Mouse (Mus musculus): Measurements from ENCODE around the gene Cp. TPM values are rescaled to one million over a fixed set of nuclear protein-coding genes. Genes with fewer than 3 reads are reported as not detected.

Gene Cp
- polyA plus RNA-seq, 1 experiment from 2014 or later = 6.3 TPM

- H3K4me2 ChIP-seq (ENCODE audit: low read length) = no peak overlapping the region
- no peak for ATAC-seq (replicated peaks; ENCODE audit: low FRiP score, low read depth)
- H3K9ac ChIP-seq (ENCODE audit: low read depth, low read length) = no peak overlapping the region
- no peaks in the 10 kb centered on the region for H3K9me3 ChIP-seq (replicated peaks; ENCODE audit: low read length)
- WGBS = 67% methylated on average over 3 of the region's 3 CpGs
- no peaks in the 10 kb centered on the region for H3K27me3 ChIP-seq (ENCODE audit: insufficient read depth, low read length)
- no peak for TF ChIP-seq CTCF (IDR thresholded peaks at IDR 0.05; ENCODE audit: low read depth)
- no peak overlapping the region for H3K4me3 ChIP-seq (replicated peaks; ENCODE audit: low read depth, low read length)
- H3K27ac ChIP-seq = no peak overlapping the region
- H3K4me1 ChIP-seq (replicated peaks; ENCODE audit: insufficient read depth, low read length) = no peaks in the 10 kb centered on the region
- no peaks in the 10 kb centered on the region for H3K36me3 ChIP-seq (ENCODE audit: insufficient read depth, low read length)
- no peak for DNase-seq (ENCODE audit: low spot score)
Measured at GRCm38 (mm10) chr3:19960570-19961114, 3.8 kb downstream of the Cp start.

- 77% methylated on average over 2 of the region's 2 CpGs for WGBS
- no peak for TF ChIP-seq CTCF (IDR thresholded peaks at IDR 0.05; ENCODE audit: low read depth)
- no peak overlapping the region for H3K9ac ChIP-seq (ENCODE audit: low read depth, low read length)
- no peak overlapping the region for H3K27ac ChIP-seq
- DNase-seq (ENCODE audit: low spot score) (no peak), ATAC-seq (replicated peaks; ENCODE audit: low FRiP score, low read depth) (no peak)
- no peaks in the 10 kb centered on the region for H3K4me1 ChIP-seq (replicated peaks; ENCODE audit: insufficient read depth, low read length)
- H3K36me3 ChIP-seq (ENCODE audit: insufficient read depth, low read length) = no peaks in the 10 kb centered on the region
- H3K4me2 ChIP-seq (ENCODE audit: low read length) = no peak overlapping the region
- no peaks in the 10 kb centered on the region for H3K27me3 ChIP-seq (ENCODE audit: insufficient read depth, low read length)
- H3K9me3 ChIP-seq (replicated peaks; ENCODE audit: low read length) = no peaks in the 10 kb centered on the region
- no peak overlapping the region for H3K4me3 ChIP-seq (replicated peaks; ENCODE audit: low read depth, low read length)
Measured at GRCm38 (mm10) chr3:19961341-19961740, 4.5 kb downstream of the Cp start.

- no peak for DNase-seq (ENCODE audit: low spot score)
- Histone ChIP-seq H3K9me3 (replicated peaks; ENCODE audit: low read length) (no peaks in the 10 kb centered on the region), H3K27me3 (ENCODE audit: insufficient read depth, low read length) (no peaks in the 10 kb centered on the region), H3K4me1 (replicated peaks; ENCODE audit: insufficient read depth, low read length) (no peaks in the 10 kb centered on the region), H3K4me3 (replicated peaks; ENCODE audit: low read depth, low read length) (no peak overlapping the region), H3K27ac (no peak overlapping the region), H3K4me2 (ENCODE audit: low read length) (no peak overlapping the region), H3K36me3 (ENCODE audit: insufficient read depth, low read length) (no peaks in the 10 kb centered on the region), H3K9ac (ENCODE audit: low read depth, low read length) (no peak overlapping the region)
- TF ChIP-seq CTCF (IDR thresholded peaks at IDR 0.05; ENCODE audit: low read depth) = no peak
- 66% methylated on average over 3 of the region's 3 CpGs for WGBS
- no peak for ATAC-seq (replicated peaks; ENCODE audit: low FRiP score, low read depth)
Measured at GRCm38 (mm10) chr3:19962769-19963513, 6.1 kb downstream of the Cp start.

GRCm38 (mm10) chr3:19964625-19965188 lies 7.9 kb downstream of the Cp start:
- Histone ChIP-seq H3K9me3 (replicated peaks; ENCODE audit: low read length) (no peaks in the 10 kb centered on the region), H3K36me3 (ENCODE audit: insufficient read depth, low read length) (no peaks in the 10 kb centered on the region), H3K4me1 (replicated peaks; ENCODE audit: insufficient read depth, low read length) (no peaks in the 10 kb centered on the region), H3K4me3 (replicated peaks; ENCODE audit: low read depth, low read length) (no peak overlapping the region), H3K9ac (ENCODE audit: low read depth, low read length) (no peak overlapping the region), H3K27ac (no peak overlapping the region), H3K4me2 (ENCODE audit: low read length) (no peak overlapping the region), H3K27me3 (ENCODE audit: insufficient read depth, low read length) (no peaks in the 10 kb centered on the region)
- no peak for ATAC-seq (replicated peaks; ENCODE audit: low FRiP score, low read depth)
- 75% methylated on average over 2 of the region's 2 CpGs for WGBS
- TF ChIP-seq CTCF (IDR thresholded peaks at IDR 0.05; ENCODE audit: low read depth) = no peak
- DNase-seq (ENCODE audit: low spot score) = no peak

- ATAC-seq (replicated peaks; ENCODE audit: low FRiP score, low read depth) = no peak
- no peak overlapping the region for H3K4me2 ChIP-seq (ENCODE audit: low read length)
- no peak overlapping the region for H3K9ac ChIP-seq (ENCODE audit: low read depth, low read length)
- WGBS = 86% methylated on average over 5 of the region's 5 CpGs
- no peak overlapping the region for H3K27ac ChIP-seq
- no peak for TF ChIP-seq CTCF (IDR thresholded peaks at IDR 0.05; ENCODE audit: low read depth)
- H3K36me3 ChIP-seq (ENCODE audit: insufficient read depth, low read length) = no peaks in the 10 kb centered on the region
- H3K4me3 ChIP-seq (replicated peaks; ENCODE audit: low read depth, low read length) = no peak overlapping the region
- H3K4me1 ChIP-seq (replicated peaks; ENCODE audit: insufficient read depth, low read length) = no peaks in the 10 kb centered on the region
- H3K27me3 ChIP-seq (ENCODE audit: insufficient read depth, low read length) = no peaks in the 10 kb centered on the region
- DNase-seq (ENCODE audit: low spot score) = no peak
- no peaks in the 10 kb centered on the region for H3K9me3 ChIP-seq (replicated peaks; ENCODE audit: low read length)
Measured at GRCm38 (mm10) chr3:19965239-19965638, 8.4 kb downstream of the Cp start.

GRCm38 (mm10) chr3:19966072-19966471 lies 9.2 kb downstream of the Cp start:
- H3K4me3 ChIP-seq (replicated peaks; ENCODE audit: low read depth, low read length) = no peak overlapping the region
- ATAC-seq (replicated peaks; ENCODE audit: low FRiP score, low read depth) = no peak
- H3K27ac ChIP-seq = no peak overlapping the region
- H3K4me2 ChIP-seq (ENCODE audit: low read length) = no peak overlapping the region
- H3K9ac ChIP-seq (ENCODE audit: low read depth, low read length) = no peak overlapping the region
- TF ChIP-seq CTCF (IDR thresholded peaks at IDR 0.05; ENCODE audit: low read depth) = no peak
- H3K36me3 ChIP-seq (ENCODE audit: insufficient read depth, low read length) = no peaks in the 10 kb centered on the region
- no peaks in the 10 kb centered on the region for H3K9me3 ChIP-seq (replicated peaks; ENCODE audit: low read length)
- DNase-seq (ENCODE audit: low spot score) = no peak
- WGBS = 83% methylated on average over 4 of the region's 4 CpGs
- H3K27me3 ChIP-seq (ENCODE audit: insufficient read depth, low read length) = no peaks in the 10 kb centered on the region
- no peaks in the 10 kb centered on the region for H3K4me1 ChIP-seq (replicated peaks; ENCODE audit: insufficient read depth, low read length)

Data from kidney, postnatal 0 days (tissue).